Mouse (Mus musculus) liver, embryonic 14.5 days (tissue): ENCODE measurements at regions not wholly inside any gene's neighbourhood (a gene's known extent, or its start where the extent isn't known, plus 50 kb on each side); places are given as distances from the start of the nearest gene placed in this dataset.

ENCODE experiments used
- ATAC-seq: fragments of 200-750 bp; cut with Nextera tagmentation; 2 replicates; pipeline ENCODE4 v1.8.0; 2017; ENCODE audit warnings: moderate number of reproducible peaks, mild to moderate bottlenecking, moderate library complexity; ENCODE audit not compliant: insufficient read depth
- DNase-seq, 3 experiments: peaks; one replicate each; pipeline ENCODE4 v3.0.0-alpha.2; 2012 to 2013; ENCODE audit warnings: low read depth in 3 of 3, low spot score in 3 of 3
- H3K27ac ChIP-seq: fragments of 300-500 bp; sonication (generic); 2 replicates; pipeline ENCODE4 v1.5.1; 2014; ENCODE audit warnings: moderate library complexity, mild to moderate bottlenecking, control low read depth, inconsistent platforms
- H3K27me3 ChIP-seq: fragments of 300-500 bp; sonication (generic); 2 replicates; pipeline ENCODE4 v1.6.1; 2014; ENCODE audit warnings: mild to moderate bottlenecking, low read length, moderate library complexity; ENCODE audit not compliant: control insufficient read depth, insufficient read depth
- H3K36me3 ChIP-seq: fragments of 300-500 bp; sonication (generic); replicated peaks from 2 replicates; pipeline ENCODE4 v1.6.1; 2014; ENCODE audit warnings: low read depth; ENCODE audit not compliant: control insufficient read depth, insufficient read depth
- H3K4me1 ChIP-seq, 2 experiments: fragments of 200-500 bp in 1 of 2; fragments of 300-500 bp in 1 of 2; sonication (generic) in 1 of 2; replicated peaks; 2 replicates each; pipeline ENCODE4 v1.6.1; 2012 to 2014; ENCODE audit warnings: antibody characterized with exemption in 1 of 2, inconsistent platforms in 1 of 2, low read length in 1 of 2; ENCODE audit not compliant: control insufficient read depth in 2 of 2, insufficient read depth in 2 of 2
- H3K4me2 ChIP-seq: fragments of 300-500 bp; sonication (generic); 2 replicates; pipeline ENCODE4 v1.6.1; 2014; ENCODE audit warnings: low read depth, mild to moderate bottlenecking, control low read depth, moderate library complexity
- H3K4me3 ChIP-seq, 2 experiments: fragments of 200-500 bp in 1 of 2; fragments of 300-500 bp in 1 of 2; sonication (generic) in 1 of 2; 2 replicates each; pipeline ENCODE4 v1.5.1; 2012 to 2014; ENCODE audit warnings: low read depth in 2 of 2, low read length in 2 of 2, mild to moderate bottlenecking in 2 of 2, control low read depth in 1 of 2, inconsistent platforms in 1 of 2, moderate library complexity in 1 of 2; ENCODE audit not compliant: insufficient read depth in 1 of 2
- H3K9ac ChIP-seq: fragments of 300-500 bp; sonication (generic); replicated peaks from 2 replicates; pipeline ENCODE4 v1.6.1; 2014; ENCODE audit warnings: mild to moderate bottlenecking, control low read depth, moderate library complexity
- H3K9me3 ChIP-seq: fragments of 300-500 bp; sonication (generic); 2 replicates; pipeline ENCODE4 v1.6.1; 2016; ENCODE audit warnings: low read length, mixed read lengths; ENCODE audit not compliant: control insufficient read depth
- CTCF ChIP-seq: IDR thresholded peaks from 2 replicates; pipeline ENCODE4 v1.5.1; 2016; ENCODE audit warnings: antibody characterized with exemption, low read depth, control low read depth
- EP300 ChIP-seq: IDR thresholded peaks from 2 replicates; pipeline ENCODE4 v1.6.1; 2016; ENCODE audit warnings: antibody characterized with exemption, low read depth
- WGBS: fragments of 180-500 bp; shearing (Covaris S2); extraction: QIAGEN DNeasy Blood & Tissue Kit; methylation state at CpG from one replicate; pipeline ENCODE4 v1.1.7; 2014; ENCODE audit not compliant: insufficient replicate concordance; 5-methylcytosine and 5-hydroxymethylcytosine counted together

GRCm38 (mm10) chr10:83840226-83840625 is 117.6 kb downstream of the 1500009L16Rik start:
- DNase-seq (no peak), ATAC-seq (no peak)
- no peak for TF ChIP-seq EP300
- no peak for TF ChIP-seq CTCF
- WGBS, result 56% methylated on average over 3 of the region's 3 CpGs
- Histone ChIP-seq H3K27me3 (no peaks in the 10 kb centered on the region), H3K27ac (no peak overlapping the region), H3K4me3 (no peak overlapping the region), H3K9me3 (no peaks in the 10 kb centered on the region), H3K36me3 (no peaks in the 10 kb centered on the region), H3K4me2 (no peak overlapping the region), H3K4me1 (no peaks in the 10 kb centered on the region), H3K9ac (no peak overlapping the region)

GRCm38 (mm10) chr10:83850881-83851280 is 128.2 kb downstream of the 1500009L16Rik start:
- ATAC-seq, result no peak
- Histone ChIP-seq H3K4me3 (no peak overlapping the region), H3K4me1 (no peaks in the 10 kb centered on the region), H3K4me2 (no peak overlapping the region), H3K9ac (no peak overlapping the region), H3K27me3 (no peaks in the 10 kb centered on the region), H3K9me3 (no peaks in the 10 kb centered on the region), H3K27ac (no peak overlapping the region), H3K36me3 (no peaks in the 10 kb centered on the region)
- TF ChIP-seq EP300, result no peak
- TF ChIP-seq CTCF, result no peak
- no peak for DNase-seq
- WGBS, result 65% methylated on average over 4 of the region's 4 CpGs

- Histone ChIP-seq H3K27me3 (no peaks in the 10 kb centered on the region), H3K4me3 (no peak overlapping the region), H3K4me1 (no peaks in the 10 kb centered on the region), H3K4me2 (no peak overlapping the region), H3K36me3 (no peaks in the 10 kb centered on the region), H3K9me3 (no peaks in the 10 kb centered on the region), H3K9ac (no peak overlapping the region), H3K27ac (no peak overlapping the region)
- ATAC-seq, result no peak
- TF ChIP-seq EP300 (no peak), CTCF (no peak)
- DNase-seq, result no peak
- WGBS, result 59% methylated on average over 5 of the region's 5 CpGs
Observed at GRCm38 (mm10) chr10:83852194-83852593, 129.5 kb downstream of the 1500009L16Rik start.

- 51% methylated on average over 3 of the region's 3 CpGs for WGBS
- no peaks in the 10 kb centered on the region for H3K27me3 ChIP-seq
- H3K4me1 ChIP-seq, result no peaks in the 10 kb centered on the region
- H3K4me2 ChIP-seq, result no peak overlapping the region
- H3K4me3 ChIP-seq, result no peak overlapping the region
- ATAC-seq (no peak), DNase-seq (no peak)
- H3K9ac ChIP-seq, result no peak overlapping the region
- H3K9me3 ChIP-seq, result no peaks in the 10 kb centered on the region
- no peaks in the 10 kb centered on the region for H3K36me3 ChIP-seq
- TF ChIP-seq EP300 (no peak), CTCF (no peak)
- H3K27ac ChIP-seq, result no peak overlapping the region
Observed at GRCm38 (mm10) chr10:83852806-83853205, 130.1 kb downstream of the 1500009L16Rik start.

GRCm38 (mm10) chr10:83857794-83858442 is 135.3 kb downstream of the 1500009L16Rik start:
- Histone ChIP-seq H3K4me1 (no peaks in the 10 kb centered on the region), H3K4me2 (no peak overlapping the region), H3K9me3 (no peaks in the 10 kb centered on the region), H3K36me3 (no peaks in the 10 kb centered on the region), H3K9ac (no peak overlapping the region), H3K27ac (no peak overlapping the region), H3K27me3 (no peaks in the 10 kb centered on the region), H3K4me3 (no peak overlapping the region)
- DNase-seq, result no peak
- no peak for TF ChIP-seq CTCF
- no peak for TF ChIP-seq EP300
- WGBS, result 40% methylated on average over 14 of the region's 14 CpGs
- no peak for ATAC-seq
